Mouse (Mus musculus): ENCODE results near the gene Mthfd1.

Mthfd1 gene

DNA sequence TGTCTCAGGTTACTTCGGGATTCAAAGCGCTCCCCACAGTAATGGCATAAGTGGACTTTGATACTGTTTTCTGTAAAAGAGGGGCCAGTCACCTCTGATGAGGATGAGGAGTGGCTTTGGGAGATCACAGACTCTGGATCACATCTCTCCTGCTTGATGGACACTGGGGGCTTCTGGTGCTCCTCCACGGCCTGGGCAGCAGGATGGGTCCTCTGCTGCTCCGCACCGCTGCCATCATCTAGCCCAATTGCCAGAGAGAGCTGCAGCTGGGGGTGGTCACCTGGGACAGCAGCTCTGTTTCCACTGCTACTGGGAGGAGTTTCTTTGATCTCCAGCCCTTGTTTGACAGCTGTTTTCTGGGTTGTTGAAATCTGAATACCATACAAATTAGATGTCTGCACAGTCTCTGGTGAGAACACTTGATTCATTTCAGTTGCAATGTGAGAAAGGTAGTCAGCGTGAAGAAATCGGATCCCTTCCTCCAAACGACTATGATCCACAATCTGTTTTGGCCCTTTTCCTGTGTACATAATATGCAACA, 94.7 kb downstream of the Mthfd1 start:
- DNase-seq (ENCODE audit: low spot score), result no peak

DNA sequence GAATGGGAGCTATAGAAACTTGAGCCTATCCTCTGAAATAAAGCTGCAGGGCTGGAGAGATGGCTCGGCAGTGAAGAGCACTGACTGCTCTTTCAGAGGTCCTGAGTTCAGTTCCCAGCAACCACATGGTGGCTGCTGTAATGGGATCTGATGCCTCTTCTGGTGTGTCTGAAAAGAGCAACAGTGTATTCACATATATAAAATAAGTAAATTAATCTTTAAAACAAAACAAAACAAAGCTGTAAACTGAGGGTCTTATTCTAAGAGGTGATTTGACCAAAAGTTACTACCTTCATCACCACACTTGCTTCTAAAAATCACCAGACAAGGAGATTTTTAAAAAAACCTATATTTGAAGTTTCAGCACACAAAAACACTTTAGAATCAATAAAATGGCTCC, 105.8 kb downstream of the Mthfd1 start:
- DNase-seq (ENCODE audit: low spot score), result no peak

DNA sequence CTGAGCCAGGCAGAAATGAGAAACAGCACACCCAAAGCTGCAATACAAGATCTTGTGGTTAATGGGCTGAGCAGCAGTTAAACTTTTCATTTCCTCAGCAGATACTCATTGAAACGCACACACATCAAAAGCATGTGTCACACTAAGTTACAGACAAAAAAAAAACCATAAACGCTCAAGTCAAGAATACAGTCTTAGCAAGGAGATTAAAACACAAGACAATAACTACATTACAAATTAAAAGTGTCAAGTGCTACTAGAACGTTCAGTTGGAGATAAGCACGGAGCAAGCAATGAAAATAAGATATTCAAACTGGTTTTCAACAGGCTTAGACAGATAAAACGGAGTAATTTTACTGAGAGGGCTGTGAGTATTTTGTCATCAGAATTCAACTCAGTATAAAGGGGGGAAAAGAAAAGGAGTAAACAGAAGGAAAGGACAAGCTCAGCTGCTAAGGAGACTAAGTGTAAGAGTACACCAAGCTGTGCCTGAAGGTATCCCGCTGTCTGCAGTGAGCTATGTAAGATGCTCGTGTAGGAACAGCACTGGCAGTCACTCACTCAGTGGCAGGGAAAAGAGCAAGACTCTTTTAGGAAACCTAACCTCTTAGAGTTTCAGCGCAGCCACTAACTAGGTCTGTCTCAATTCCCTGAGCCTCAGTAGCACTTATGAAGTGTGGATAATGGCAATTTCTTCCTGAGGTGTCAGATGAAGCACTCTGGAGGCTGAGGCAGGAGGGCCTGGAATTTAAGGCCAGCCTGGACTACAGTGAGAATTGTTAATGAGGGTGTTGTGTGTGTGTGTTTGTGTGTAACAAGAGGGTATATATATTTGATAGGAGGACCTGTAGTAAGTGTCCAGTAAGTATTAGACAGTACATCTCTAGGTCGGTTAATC, 106.6 kb downstream of the Mthfd1 start:
- no peak for DNase-seq (ENCODE audit: low spot score)

DNA sequence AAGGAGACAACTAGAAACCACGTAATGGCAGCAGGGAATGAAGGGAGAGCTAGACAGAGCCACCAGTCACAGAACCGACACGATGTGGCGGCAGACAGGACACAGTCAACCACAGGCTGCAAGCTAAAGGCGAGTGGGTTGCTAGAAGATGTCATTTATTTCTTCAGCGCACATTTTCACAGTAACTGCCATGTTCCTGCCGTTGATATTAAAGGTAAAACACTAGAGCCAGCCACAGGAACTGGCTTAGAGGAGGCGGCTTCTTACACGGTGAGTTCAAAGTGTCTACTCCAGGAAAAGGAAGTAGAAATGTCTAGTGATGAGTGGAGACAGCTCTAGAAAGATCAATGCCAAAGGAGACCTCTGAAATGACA, 107.2 kb downstream of the Mthfd1 start:
- no peak for DNase-seq (ENCODE audit: low spot score)

DNA sequence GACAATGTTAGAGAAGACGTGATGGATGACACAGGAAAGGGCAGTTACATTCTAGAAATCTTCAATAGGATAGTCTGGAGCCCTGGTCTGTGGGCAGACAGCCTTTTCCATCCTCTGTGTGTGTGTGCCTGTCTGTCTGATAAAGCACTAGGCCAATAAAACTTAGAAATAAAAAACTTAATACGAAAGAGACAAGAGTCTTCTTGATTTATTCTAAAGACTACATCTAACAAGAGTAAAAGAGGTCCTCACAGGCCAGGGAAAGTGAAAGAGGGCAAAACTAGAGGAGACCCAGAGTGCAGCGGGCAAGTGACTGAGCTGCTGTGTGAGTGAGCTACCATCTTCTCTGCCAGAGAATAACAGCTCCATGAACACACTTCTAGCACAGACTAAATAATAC, 111.2 kb downstream of the Mthfd1 start:
- no peak for DNase-seq (ENCODE audit: low spot score)

DNA sequence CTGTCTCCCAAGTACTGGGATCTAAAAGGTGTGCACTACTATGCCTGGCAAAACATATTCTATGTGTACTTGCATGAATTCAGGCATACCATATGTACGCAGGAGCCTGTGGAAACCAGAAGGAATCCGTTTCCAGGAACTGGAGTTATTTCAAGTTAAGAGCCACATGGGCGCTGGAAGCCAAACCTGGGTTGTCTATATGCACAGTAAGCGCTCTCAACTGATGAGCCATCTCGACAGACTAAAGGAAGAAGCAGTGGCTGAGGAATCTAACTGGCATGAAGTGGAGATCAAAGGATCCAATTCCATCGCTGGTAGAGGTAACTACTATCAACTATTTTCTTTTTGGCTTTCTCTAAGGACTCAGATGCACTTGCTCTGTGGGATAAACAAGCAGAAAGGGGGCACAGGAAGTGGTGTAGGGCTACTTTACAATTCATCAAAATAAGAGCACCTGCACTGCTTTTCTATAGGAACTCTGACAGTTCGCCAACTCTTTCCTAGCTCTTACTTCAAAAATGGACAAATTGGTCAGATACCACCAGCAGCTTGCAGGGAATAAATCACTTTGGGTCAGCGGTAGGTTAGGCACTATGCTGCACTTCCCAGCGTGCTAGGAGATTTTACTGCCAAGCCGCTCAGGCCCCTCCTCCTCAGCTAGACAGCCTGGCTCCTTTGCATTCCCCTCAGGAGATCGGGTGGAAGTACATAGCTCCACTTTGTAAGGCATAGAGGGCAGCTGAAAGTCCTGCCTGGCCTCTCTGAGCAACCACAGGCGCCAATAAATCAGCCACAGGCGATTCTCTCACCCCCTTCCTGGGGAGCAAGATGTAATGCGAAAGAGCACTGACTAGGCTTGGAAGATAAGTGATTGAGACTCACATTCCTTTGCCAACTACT, 112.2 kb downstream of the Mthfd1 start:
- DNase-seq (ENCODE audit: low spot score), result no peak

DNA sequence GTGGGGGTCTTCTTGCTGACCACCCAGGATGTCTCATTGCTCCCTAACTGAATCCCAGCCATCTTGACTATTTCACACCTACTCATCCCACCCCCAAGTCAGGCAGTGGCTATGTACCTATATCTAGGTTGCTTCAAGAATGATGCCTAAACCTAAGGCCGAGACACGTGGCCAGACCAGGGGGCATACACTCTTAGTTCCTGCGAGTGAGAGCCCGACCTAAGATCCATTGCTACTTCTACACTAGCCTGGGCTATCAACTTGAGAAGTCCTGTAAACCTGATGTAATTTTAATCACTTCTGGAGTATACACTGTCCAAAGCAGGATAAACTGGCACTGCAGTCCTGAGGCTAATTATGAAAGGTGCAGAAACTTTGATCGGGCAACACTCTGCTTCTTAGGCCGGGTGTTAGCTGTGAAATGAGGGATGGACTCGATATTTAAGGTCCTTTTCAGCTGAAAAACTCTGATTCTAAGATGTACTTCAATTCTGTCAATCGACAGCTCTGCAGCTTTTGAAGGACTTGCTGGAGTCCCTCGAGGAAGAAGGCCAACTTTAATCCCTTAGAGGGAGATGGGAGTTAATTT, 113.2 kb downstream of the Mthfd1 start:
- DNase-seq (ENCODE audit: low spot score), result no peak

DNA sequence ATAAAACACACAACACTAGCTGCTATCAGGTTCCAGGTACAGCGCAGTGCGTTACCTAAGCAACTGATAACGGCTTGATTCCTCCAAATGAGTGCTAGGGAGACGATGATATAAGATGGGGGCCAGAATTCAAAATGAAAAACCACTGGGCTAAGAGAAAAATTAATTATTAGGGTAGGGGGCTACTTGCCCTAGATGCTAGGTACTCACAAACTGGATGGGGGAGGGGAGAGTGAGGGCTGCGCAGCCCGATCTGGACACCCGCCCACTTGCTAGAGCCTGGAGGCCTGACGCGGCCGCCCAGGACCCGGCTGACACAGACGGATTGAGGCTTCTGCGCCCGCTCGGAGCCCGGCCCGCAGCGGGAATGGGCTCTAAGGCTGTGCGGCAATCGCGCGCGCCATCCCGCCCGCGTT, 113.7 kb downstream of the Mthfd1 start:
- DNase-seq (ENCODE audit: low spot score), result no peak

All from layer of hippocampus, adult 11-12 months (tissue).